Mouse (Mus musculus) cerebellum, adult 2 months (tissue): Measurements from ENCODE around the gene Plxnc1. TPM values are rescaled to one million over a fixed set of nuclear protein-coding genes. Genes with fewer than 3 reads are reported as not detected.

Experiments used
- DNase-seq, 2 experiments: peaks; one replicate each; pipeline ENCODE4 v3.0.0; 2021
- H3K27ac ChIP-seq: fragments of 200-500 bp; 2 replicates; pipeline ENCODE4 v1.5.1; 2012; ENCODE audit warnings: low read length, control low read depth, inconsistent platforms; ENCODE audit not compliant: insufficient read depth
- H3K27me3 ChIP-seq: fragments of 200-500 bp; 2 replicates; pipeline ENCODE4 v1.6.1; 2012; ENCODE audit warnings: inconsistent platforms, mild to moderate bottlenecking, low read length, moderate library complexity; ENCODE audit not compliant: control insufficient read depth, insufficient read depth
- H3K4me1 ChIP-seq: fragments of 200-500 bp; 2 replicates; pipeline ENCODE4 v1.6.1; 2011; ENCODE audit warnings: low read length; ENCODE audit not compliant: control insufficient read depth, insufficient read depth
- H3K4me3 ChIP-seq: fragments of 200-500 bp; replicated peaks from 2 replicates; pipeline ENCODE3; 2011; ENCODE audit warnings: mild to moderate bottlenecking, low read depth, low read length, control low read depth; ENCODE audit not compliant: insufficient read depth
- CTCF ChIP-seq: fragments of 200-500 bp; IDR thresholded peaks from 2 replicates; pipeline ENCODE4 v1.5.1; 2011; ENCODE audit warnings: low read depth, mild to moderate bottlenecking, control low read depth, low read length, moderate library complexity, borderline replicate concordance; ENCODE audit not compliant: insufficient read depth
- POLR2A ChIP-seq: fragments of 200-500 bp; IDR thresholded peaks from 2 replicates; pipeline ENCODE4 v1.6.1; 2011; ENCODE audit warnings: low read length, control low read depth, borderline replicate concordance; ENCODE audit not compliant: insufficient read depth
- WGBS: fragments of 180-500 bp; shearing (Covaris S2); methylation state at CpG from one replicate; pipeline ENCODE4 v1.1.7; 2018; 5-methylcytosine and 5-hydroxymethylcytosine counted together
- polyA plus RNA-seq: library from polyadenylated mRNA; depleted of rRNA; stranded (reverse); fragments of >200 nt; gene quantifications from 2 replicates; pipeline ENCODE4 v1.2.3, GENCODE M21; 2012

Gene Plxnc1
- polyA plus RNA-seq, 1 experiment = 8.2 TPM

GRCm38 (mm10) chr10:94860870-94861269 lies 83.8 kb downstream of the Plxnc1 start:
- Histone ChIP-seq H3K4me1 (no peaks in the 10 kb centered on the region), H3K4me3 (no peak overlapping the region), H3K27ac (no peak overlapping the region), H3K27me3 (no peaks in the 10 kb centered on the region)
- TF ChIP-seq POLR2A (no peak), CTCF (no peak)
- 98% methylated on average over 4 of the region's 4 CpGs for WGBS
- no peak for DNase-seq

GRCm38 (mm10) chr10:94858277-94859033 lies 86.2 kb downstream of the Plxnc1 start:
- Histone ChIP-seq H3K4me1 (no peaks in the 10 kb centered on the region), H3K27ac (no peak overlapping the region), H3K4me3 (no peak overlapping the region), H3K27me3 (no peaks in the 10 kb centered on the region)
- no peak for TF ChIP-seq POLR2A
- no peak for DNase-seq
- WGBS = 87% methylated on average over 6 of the region's 6 CpGs

GRCm38 (mm10) chr10:94850565-94850964 lies 94.1 kb downstream of the Plxnc1 start:
- Histone ChIP-seq H3K4me3 (no peak overlapping the region), H3K4me1 (no peaks in the 10 kb centered on the region), H3K27me3 (no peaks in the 10 kb centered on the region), H3K27ac (no peak overlapping the region)
- no peak for DNase-seq
- 67% methylated on average over 4 of the region's 4 CpGs for WGBS
- TF ChIP-seq CTCF (no peak), POLR2A (no peak)

GRCm38 (mm10) chr10:94849930-94850329 lies 94.7 kb downstream of the Plxnc1 start:
- WGBS = 95% methylated on average over 9 of the region's 9 CpGs
- TF ChIP-seq CTCF (no peak), POLR2A (no peak)
- no peak overlapping the region for H3K4me3 ChIP-seq

GRCm38 (mm10) chr10:94849360-94849759 lies 95.3 kb downstream of the Plxnc1 start:
- H3K4me1 ChIP-seq = no peaks in the 10 kb centered on the region
- H3K27ac ChIP-seq = no peak overlapping the region
- H3K4me3 ChIP-seq = no peak overlapping the region
- no peaks in the 10 kb centered on the region for H3K27me3 ChIP-seq
- TF ChIP-seq POLR2A (no peak), CTCF (no peak)
- WGBS = 93% methylated on average over 4 of the region's 4 CpGs
- no peak for DNase-seq

More at GRCm38 (mm10) chr10:94849930-94850329, 94.7 kb downstream of the Plxnc1 start:
- Histone ChIP-seq H3K27me3 (no peaks in the 10 kb centered on the region), H3K27ac (no peak overlapping the region), H3K4me1 (no peaks in the 10 kb centered on the region)
- no peak for DNase-seq

- WGBS = 97% methylated on average over 6 of the region's 6 CpGs
- no peak overlapping the region for H3K4me3 ChIP-seq
- no peaks in the 10 kb centered on the region for H3K27me3 ChIP-seq
- TF ChIP-seq CTCF (no peak), POLR2A (no peak)
- H3K27ac ChIP-seq = no peak overlapping the region
- H3K4me1 ChIP-seq = no peaks in the 10 kb centered on the region
- DNase-seq = no peak
These were observed 96.3 kb downstream of the Plxnc1 start for GRCm38 (mm10) chr10:94848344-94848743.

GRCm38 (mm10) chr10:94846501-94847105 lies 98.0 kb downstream of the Plxnc1 start:
- Histone ChIP-seq H3K27ac (no peak overlapping the region), H3K27me3 (no peaks in the 10 kb centered on the region), H3K4me1 (no peaks in the 10 kb centered on the region), H3K4me3 (no peak overlapping the region)
- DNase-seq = no peak
- TF ChIP-seq POLR2A (no peak), CTCF (no peak)
- WGBS = 48% methylated on average over 8 of the region's 8 CpGs

GRCm38 (mm10) chr10:94844692-94845091 lies 99.9 kb downstream of the Plxnc1 start:
- 89% methylated on average over 6 of the region's 6 CpGs for WGBS
- Histone ChIP-seq H3K27ac (no peak overlapping the region), H3K27me3 (no peaks in the 10 kb centered on the region), H3K4me3 (no peak overlapping the region), H3K4me1 (no peaks in the 10 kb centered on the region)
- no peak for TF ChIP-seq CTCF
- no peak for TF ChIP-seq POLR2A
- DNase-seq = no peak
